Mouse (Mus musculus) spleen, adult 2 months (tissue): ENCODE data around the gene Gtf2e1.

Experiments used
- CTCF ChIP-seq: fragments of 200-500 bp; IDR thresholded peaks from 2 replicates; pipeline ENCODE4 v1.5.1; 2011; ENCODE audit warnings: mild to moderate bottlenecking, inconsistent platforms; ENCODE audit not compliant: insufficient read depth, insufficient read length, insufficient replicate concordance; ENCODE audit errors: extremely low read depth
- POLR2A ChIP-seq: fragments of 200-500 bp; IDR thresholded peaks from 2 replicates; pipeline ENCODE4 v1.6.1; 2011; ENCODE audit warnings: low read depth, low read length, inconsistent platforms

DNA sequence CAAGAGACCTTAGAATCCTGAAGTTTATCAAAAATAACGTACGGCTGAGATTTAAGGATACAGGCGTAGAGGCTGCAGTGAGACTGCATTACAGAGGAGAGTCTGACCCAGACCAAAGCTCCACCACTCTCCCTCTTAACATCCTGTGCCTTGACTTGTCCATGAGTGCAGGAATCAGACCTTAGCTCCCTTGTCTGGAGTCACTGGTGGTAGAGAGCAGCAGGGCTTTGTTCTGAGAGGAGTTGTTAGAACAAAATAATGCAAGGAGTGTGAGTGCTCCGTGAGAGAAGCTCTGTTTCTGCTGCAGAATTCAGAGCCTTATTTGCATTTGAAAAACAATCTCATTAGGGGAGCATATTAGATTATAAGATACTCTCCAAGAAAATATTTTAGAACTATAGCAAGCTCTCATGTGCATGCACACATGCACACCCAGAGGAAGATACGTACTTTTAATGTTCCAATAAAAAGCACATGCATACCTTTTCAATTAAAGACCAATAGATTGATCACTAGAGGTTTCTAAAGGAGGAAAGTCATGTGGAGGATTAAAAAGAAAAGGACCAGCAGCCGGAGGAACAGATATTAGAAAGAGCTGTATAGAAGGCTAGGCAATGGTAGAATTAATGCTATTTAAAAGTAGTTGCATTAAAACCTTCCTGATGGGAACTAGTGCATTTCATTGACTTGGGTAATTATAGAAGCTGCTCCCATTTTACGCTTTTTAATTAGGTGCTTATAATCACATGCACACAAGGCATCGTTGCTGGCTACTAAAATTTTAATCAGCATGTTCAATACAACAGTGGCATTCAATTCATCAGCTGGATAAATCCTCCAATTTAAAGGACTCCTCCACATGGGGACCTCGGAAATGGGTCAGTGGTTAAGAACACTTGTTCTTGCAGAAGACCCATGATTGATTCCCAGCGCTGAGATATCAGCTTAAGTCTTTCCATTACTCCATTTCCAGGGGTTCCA is 61.0 kb downstream of the Gtf2e1 start:
- no peak for TF ChIP-seq CTCF
- no peak for TF ChIP-seq POLR2A
